Mouse (Mus musculus): ENCODE measurements at regions not wholly inside any gene's neighbourhood (a gene's known extent, or its start where the extent isn't known, plus 50 kb on each side); places are given as distances from the start of the nearest gene placed in this dataset.

DNA sequence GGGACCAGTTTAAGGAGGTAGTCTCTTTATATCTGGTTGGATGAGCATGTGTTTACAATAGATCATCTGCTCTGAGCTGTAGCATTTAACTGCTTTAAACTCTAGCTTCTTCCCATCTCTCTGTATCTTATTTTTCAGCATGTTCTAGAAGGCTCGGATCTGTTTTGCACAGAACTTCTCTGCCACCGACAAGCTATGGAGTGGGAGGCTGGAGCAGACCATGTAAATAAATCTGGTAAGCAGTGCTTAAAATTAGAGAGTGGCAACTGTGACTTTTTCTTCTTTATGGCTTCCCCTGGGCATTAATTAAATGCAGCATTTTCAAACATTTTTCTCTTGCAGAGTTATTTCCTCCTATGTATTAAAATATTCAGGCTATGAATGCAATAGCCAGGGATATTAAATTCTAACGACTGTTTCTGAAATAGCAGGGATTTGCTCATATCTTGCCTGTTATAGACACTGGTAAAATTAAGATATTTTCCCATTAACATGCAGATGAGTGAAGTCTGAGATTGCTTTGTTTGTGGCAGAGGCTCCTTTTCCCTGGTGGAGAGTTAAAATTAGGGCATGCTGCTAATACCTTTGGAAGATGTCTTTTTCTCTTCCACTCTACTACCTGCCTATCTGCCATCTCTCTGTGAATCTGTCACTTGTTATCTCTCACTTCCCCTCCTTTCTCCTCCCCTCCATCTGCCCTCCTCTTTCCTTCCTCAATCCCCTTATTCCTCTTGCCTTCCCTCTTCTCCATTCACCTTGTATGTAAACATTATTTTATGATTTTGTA lies 327.2 kb downstream of the Fam198b start:
- no peak for DNase-seq (ENCODE audit: low spot score)
- H3K9me3 ChIP-seq (replicated peaks; ENCODE audit: control insufficient read depth, low read length) = no peaks in the 10 kb centered on the region
- no peak for ATAC-seq (replicated peaks; ENCODE audit: insufficient number of reproducible peaks, low FRiP score, low TSS enrichment, low read depth)
- H3K27ac ChIP-seq (replicated peaks; ENCODE audit: low read depth, low read length) = no peak overlapping the region
- WGBS = 74% methylated on average over 3 of the region's 3 CpGs
- no peak overlapping the region for H3K4me2 ChIP-seq (ENCODE audit: low read depth, low read length)
- H3K9ac ChIP-seq (replicated peaks; ENCODE audit: low read length) = no peak overlapping the region
- H3K27me3 ChIP-seq (ENCODE audit: control insufficient read depth, insufficient read depth, low read length) = no peaks in the 10 kb centered on the region
- no peaks in the 10 kb centered on the region for H3K36me3 ChIP-seq (replicated peaks; ENCODE audit: control insufficient read depth, insufficient read depth, low read depth, low read length)
- no peak overlapping the region for H3K4me3 ChIP-seq (ENCODE audit: low read depth, low read length)
- no peaks in the 10 kb centered on the region for H3K4me1 ChIP-seq (ENCODE audit: control insufficient read depth, insufficient read depth, low read length)

- Histone ChIP-seq H3K9me3 (replicated peaks; ENCODE audit: control insufficient read depth, low read length) (no peaks in the 10 kb centered on the region), H3K36me3 (replicated peaks; ENCODE audit: control insufficient read depth, insufficient read depth, low read depth, low read length) (no peaks in the 10 kb centered on the region), H3K27me3 (ENCODE audit: control insufficient read depth, insufficient read depth, low read length) (no peaks in the 10 kb centered on the region), H3K9ac (replicated peaks; ENCODE audit: low read length) (no peak overlapping the region), H3K4me1 (ENCODE audit: control insufficient read depth, insufficient read depth, low read length) (no peaks in the 10 kb centered on the region), H3K4me2 (ENCODE audit: low read depth, low read length) (no peak overlapping the region), H3K27ac (replicated peaks; ENCODE audit: low read depth, low read length) (no peak overlapping the region), H3K4me3 (ENCODE audit: low read depth, low read length) (no peak overlapping the region)
- ATAC-seq (replicated peaks; ENCODE audit: insufficient number of reproducible peaks, low FRiP score, low TSS enrichment, low read depth) = no peak
- 55% methylated on average over 5 of the region's 5 CpGs for WGBS
- no peak for DNase-seq (ENCODE audit: low spot score)
Observed at GRCm38 (mm10) chr3:80248611-80249010, 364.3 kb downstream of the Fam198b start.

GRCm38 (mm10) chr3:80249974-80250373 lies 365.6 kb downstream of the Fam198b start:
- Histone ChIP-seq H3K9ac (replicated peaks; ENCODE audit: low read length) (no peak overlapping the region), H3K4me1 (ENCODE audit: control insufficient read depth, insufficient read depth, low read length) (no peaks in the 10 kb centered on the region), H3K9me3 (replicated peaks; ENCODE audit: control insufficient read depth, low read length) (no peaks in the 10 kb centered on the region), H3K27ac (replicated peaks; ENCODE audit: low read depth, low read length) (no peak overlapping the region), H3K36me3 (replicated peaks; ENCODE audit: control insufficient read depth, insufficient read depth, low read depth, low read length) (no peaks in the 10 kb centered on the region), H3K4me3 (ENCODE audit: low read depth, low read length) (no peak overlapping the region), H3K4me2 (ENCODE audit: low read depth, low read length) (no peak overlapping the region), H3K27me3 (ENCODE audit: control insufficient read depth, insufficient read depth, low read length) (no peaks in the 10 kb centered on the region)
- ATAC-seq (replicated peaks; ENCODE audit: insufficient number of reproducible peaks, low FRiP score, low TSS enrichment, low read depth) (no peak), DNase-seq (ENCODE audit: low spot score) (no peak)
- 71% methylated on average over 3 of the region's 3 CpGs for WGBS

DNA sequence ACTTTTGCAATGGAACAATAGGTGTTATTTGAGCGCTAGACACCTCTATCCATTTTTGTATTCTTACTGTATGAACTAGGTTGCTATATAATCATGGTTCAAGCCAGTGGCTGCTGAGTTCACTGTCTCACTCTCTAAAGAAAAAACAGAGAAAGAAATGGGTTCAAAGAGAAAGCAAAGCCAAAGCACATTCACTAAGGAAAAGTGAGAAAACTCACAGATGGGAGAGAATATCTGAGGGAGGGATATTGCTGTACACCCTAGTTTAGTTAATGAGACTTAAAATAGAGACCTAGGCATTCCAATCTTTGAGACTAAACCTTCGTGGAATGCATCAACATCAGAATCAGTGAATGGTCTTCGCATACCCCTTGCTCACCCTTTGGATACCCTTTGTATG lies 371.0 kb downstream of the Fam198b start:
- Histone ChIP-seq H3K27me3 (ENCODE audit: control insufficient read depth, insufficient read depth, low read length) (no peaks in the 10 kb centered on the region), H3K4me1 (ENCODE audit: control insufficient read depth, insufficient read depth, low read length) (no peaks in the 10 kb centered on the region), H3K4me2 (ENCODE audit: low read depth, low read length) (no peak overlapping the region), H3K27ac (replicated peaks; ENCODE audit: low read depth, low read length) (no peak overlapping the region), H3K9me3 (replicated peaks; ENCODE audit: control insufficient read depth, low read length) (no peaks in the 10 kb centered on the region), H3K4me3 (ENCODE audit: low read depth, low read length) (no peak overlapping the region), H3K36me3 (replicated peaks; ENCODE audit: control insufficient read depth, insufficient read depth, low read depth, low read length) (no peaks in the 10 kb centered on the region), H3K9ac (replicated peaks; ENCODE audit: low read length) (no peak overlapping the region)
- 89% methylated on average over 3 of the region's 3 CpGs for WGBS
- DNase-seq (ENCODE audit: low spot score) (no peak), ATAC-seq (replicated peaks; ENCODE audit: insufficient number of reproducible peaks, low FRiP score, low TSS enrichment, low read depth) (no peak)

GRCm38 (mm10) chr3:80256383-80256782 lies 372.1 kb downstream of the Fam198b start:
- H3K4me1 ChIP-seq (ENCODE audit: control insufficient read depth, insufficient read depth, low read length) = no peaks in the 10 kb centered on the region
- ATAC-seq (replicated peaks; ENCODE audit: insufficient number of reproducible peaks, low FRiP score, low TSS enrichment, low read depth) (no peak), DNase-seq (ENCODE audit: low spot score) (no peak)
- H3K27ac ChIP-seq (replicated peaks; ENCODE audit: low read depth, low read length) = no peak overlapping the region
- no peak overlapping the region for H3K4me2 ChIP-seq (ENCODE audit: low read depth, low read length)
- no peaks in the 10 kb centered on the region for H3K36me3 ChIP-seq (replicated peaks; ENCODE audit: control insufficient read depth, insufficient read depth, low read depth, low read length)
- 74% methylated on average over 3 of the region's 3 CpGs for WGBS
- no peak overlapping the region for H3K9ac ChIP-seq (replicated peaks; ENCODE audit: low read length)
- H3K9me3 ChIP-seq (replicated peaks; ENCODE audit: control insufficient read depth, low read length) = no peaks in the 10 kb centered on the region
- no peak overlapping the region for H3K4me3 ChIP-seq (ENCODE audit: low read depth, low read length)
- no peaks in the 10 kb centered on the region for H3K27me3 ChIP-seq (ENCODE audit: control insufficient read depth, insufficient read depth, low read length)

GRCm38 (mm10) chr3:80263095-80263494 lies 378.8 kb downstream of the Fam198b start:
- Histone ChIP-seq H3K4me1 (ENCODE audit: control insufficient read depth, insufficient read depth, low read length) (no peaks in the 10 kb centered on the region), H3K36me3 (replicated peaks; ENCODE audit: control insufficient read depth, insufficient read depth, low read depth, low read length) (no peaks in the 10 kb centered on the region), H3K27ac (replicated peaks; ENCODE audit: low read depth, low read length) (no peak overlapping the region), H3K4me2 (ENCODE audit: low read depth, low read length) (no peak overlapping the region), H3K27me3 (ENCODE audit: control insufficient read depth, insufficient read depth, low read length) (no peaks in the 10 kb centered on the region), H3K4me3 (ENCODE audit: low read depth, low read length) (no peak overlapping the region), H3K9me3 (replicated peaks; ENCODE audit: control insufficient read depth, low read length) (no peaks in the 10 kb centered on the region), H3K9ac (replicated peaks; ENCODE audit: low read length) (no peak overlapping the region)
- 71% methylated on average over 2 of the region's 2 CpGs for WGBS
- DNase-seq (ENCODE audit: low spot score) = no peak
- ATAC-seq (replicated peaks; ENCODE audit: insufficient number of reproducible peaks, low FRiP score, low TSS enrichment, low read depth) = no peak

- no peak overlapping the region for H3K9ac ChIP-seq (replicated peaks; ENCODE audit: low read length)
- H3K27ac ChIP-seq (replicated peaks; ENCODE audit: low read depth, low read length) = no peak overlapping the region
- H3K27me3 ChIP-seq (ENCODE audit: control insufficient read depth, insufficient read depth, low read length) = no peaks in the 10 kb centered on the region
- WGBS = 78% methylated on average over 1 of the region's 1 CpGs
- ATAC-seq (replicated peaks; ENCODE audit: insufficient number of reproducible peaks, low FRiP score, low TSS enrichment, low read depth) (no peak), DNase-seq (ENCODE audit: low spot score) (no peak)
- H3K4me1 ChIP-seq (ENCODE audit: control insufficient read depth, insufficient read depth, low read length) = no peaks in the 10 kb centered on the region
- H3K9me3 ChIP-seq (replicated peaks; ENCODE audit: control insufficient read depth, low read length) = no peaks in the 10 kb centered on the region
- no peak overlapping the region for H3K4me3 ChIP-seq (ENCODE audit: low read depth, low read length)
- H3K4me2 ChIP-seq (ENCODE audit: low read depth, low read length) = no peak overlapping the region
- no peaks in the 10 kb centered on the region for H3K36me3 ChIP-seq (replicated peaks; ENCODE audit: control insufficient read depth, insufficient read depth, low read depth, low read length)
Observed at GRCm38 (mm10) chr3:80284656-80285055, 400.3 kb downstream of the Fam198b start.

GRCm38 (mm10) chr3:80285246-80285645 lies 400.9 kb downstream of the Fam198b start:
- ATAC-seq (replicated peaks; ENCODE audit: insufficient number of reproducible peaks, low FRiP score, low TSS enrichment, low read depth) (no peak), DNase-seq (ENCODE audit: low spot score) (no peak)
- H3K4me2 ChIP-seq (ENCODE audit: low read depth, low read length) = no peak overlapping the region
- no peaks in the 10 kb centered on the region for H3K4me1 ChIP-seq (ENCODE audit: control insufficient read depth, insufficient read depth, low read length)
- H3K36me3 ChIP-seq (replicated peaks; ENCODE audit: control insufficient read depth, insufficient read depth, low read depth, low read length) = no peaks in the 10 kb centered on the region
- WGBS = 87% methylated on average over 3 of the region's 3 CpGs
- no peak overlapping the region for H3K4me3 ChIP-seq (ENCODE audit: low read depth, low read length)
- no peaks in the 10 kb centered on the region for H3K9me3 ChIP-seq (replicated peaks; ENCODE audit: control insufficient read depth, low read length)
- no peaks in the 10 kb centered on the region for H3K27me3 ChIP-seq (ENCODE audit: control insufficient read depth, insufficient read depth, low read length)
- H3K9ac ChIP-seq (replicated peaks; ENCODE audit: low read length) = no peak overlapping the region
- no peak overlapping the region for H3K27ac ChIP-seq (replicated peaks; ENCODE audit: low read depth, low read length)

Measured in embryonic facial prominence, embryonic 11.5 days (tissue).